Mouse (Mus musculus) brain, adult 2 months (tissue): ENCODE results near the gene Vmn1r1.
A peak's percentile ranks its signal among the peaks of the same experiment; 100 is the strongest.

Experiments used
- DNase-seq: peaks from one replicate; pipeline ENCODE4 v3.0.0; 2011; ENCODE audit warnings: low read depth, low spot score

Gene Vmn1r1

DNA sequence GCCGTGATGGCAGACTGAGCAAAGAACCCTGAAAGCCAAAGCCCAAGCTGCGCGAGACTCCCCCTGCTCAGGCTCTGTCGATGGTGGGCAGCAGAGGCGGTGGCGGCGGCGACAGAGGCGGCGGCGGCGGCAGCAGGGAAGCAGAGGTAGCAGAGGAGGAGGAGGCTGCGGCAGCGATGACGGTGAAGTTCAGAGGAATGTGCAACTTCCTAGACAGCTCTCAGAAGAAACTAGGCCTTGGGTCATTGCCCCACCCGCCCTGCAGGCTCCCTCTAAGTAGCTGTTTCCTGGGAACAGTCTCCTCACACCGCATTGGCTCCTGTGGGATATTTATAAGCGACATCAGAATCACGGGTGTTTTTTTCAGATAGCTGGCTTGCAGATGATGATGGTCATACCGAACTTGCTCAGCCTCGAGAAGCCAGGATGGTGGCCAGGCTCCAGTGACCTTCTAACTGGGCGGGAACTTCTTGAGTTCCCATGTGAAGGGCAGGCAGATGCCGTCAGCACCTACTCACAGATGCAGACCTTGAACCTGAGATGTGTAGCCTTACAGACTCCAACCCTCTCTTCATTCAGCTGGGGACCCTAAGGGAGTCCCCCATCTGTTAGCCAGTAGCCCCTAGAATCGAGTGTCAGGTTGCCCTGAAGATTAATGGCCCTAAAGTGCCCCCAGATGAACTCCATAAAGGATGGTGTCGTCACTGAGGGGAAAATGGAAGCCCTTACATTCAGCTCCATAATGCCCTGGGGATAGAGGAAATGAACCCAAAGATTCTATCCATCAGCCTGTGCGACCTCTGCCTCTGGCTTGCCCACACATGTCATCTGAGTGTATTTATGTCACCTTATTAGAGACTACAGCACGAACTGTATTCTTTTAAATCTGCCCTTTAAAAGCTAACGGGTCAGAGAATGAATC is 26.8 kb downstream of the Vmn1r1 start:
- no peak for DNase-seq

DNA sequence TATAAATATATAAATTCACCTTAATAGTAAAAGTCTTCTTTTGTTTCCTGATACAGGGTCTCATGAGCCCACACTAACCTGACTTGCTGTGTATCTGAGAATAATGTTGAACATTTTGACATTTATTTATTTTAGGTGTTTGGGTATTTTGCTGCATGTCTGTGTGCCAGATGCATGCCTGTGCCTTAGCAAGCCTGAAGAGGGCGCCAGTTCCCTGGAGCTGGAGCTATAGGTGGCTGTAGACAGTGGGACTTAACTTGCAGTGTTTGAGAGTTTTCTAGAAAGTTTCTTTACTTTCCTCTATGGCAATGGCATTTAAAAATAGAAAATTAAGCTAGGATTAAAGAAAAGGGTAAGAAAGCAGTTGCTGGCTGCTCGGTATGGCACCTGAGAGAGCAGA is 33.5 kb downstream of the Vmn1r1 start:
- DNase-seq = peak; percentile 56

DNA sequence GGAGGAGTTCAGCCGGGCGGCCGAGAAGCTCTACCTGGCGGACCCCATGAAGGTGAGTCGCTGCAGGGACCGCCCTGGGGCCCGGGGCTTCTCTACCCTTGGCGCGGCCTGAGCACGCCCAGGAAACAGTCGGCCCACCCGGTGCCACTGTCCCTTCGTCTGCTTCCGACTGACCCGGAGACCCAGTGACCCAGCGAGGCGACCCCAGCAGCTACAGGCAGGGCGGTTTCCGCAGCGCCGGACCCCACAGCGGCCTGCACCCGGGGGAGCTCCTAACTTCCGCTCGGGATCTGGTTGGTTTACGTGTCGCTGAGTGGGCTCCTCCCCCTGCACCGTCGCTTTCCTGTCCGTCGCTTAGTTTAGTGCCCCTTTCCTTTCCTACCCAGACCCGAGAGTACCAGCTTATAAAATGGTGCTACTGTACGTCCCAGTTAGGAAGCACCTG is 39.3 kb downstream of the Vmn1r1 start:
- DNase-seq = peak; percentile 96

DNA sequence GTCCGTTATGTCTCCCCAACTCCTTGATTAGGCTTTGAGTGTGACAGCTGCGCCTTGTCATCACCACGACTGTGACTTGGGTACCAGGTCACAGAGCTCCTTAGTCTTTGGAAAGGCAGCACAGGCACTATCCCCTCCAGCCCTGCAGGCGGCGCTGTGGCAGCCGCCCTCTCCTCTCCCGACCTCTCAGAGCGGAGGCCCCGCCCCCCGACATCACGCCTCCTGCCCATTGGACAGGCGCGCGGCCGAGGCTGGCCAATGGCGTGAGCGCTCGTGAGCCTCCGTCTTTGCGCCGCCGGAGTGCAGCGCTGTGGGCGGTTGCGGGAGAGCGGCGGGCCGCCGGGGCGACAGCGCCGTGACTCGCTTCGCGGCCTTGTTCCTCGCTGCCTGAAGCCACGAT is 39.8 kb downstream of the Vmn1r1 start, which contains the start of gene Srp9:
Gene Srp9, plus strand, starts transcription at position 232 of the 400 bp plus-strand sequence.
- peak; percentile 98 for DNase-seq

DNA sequence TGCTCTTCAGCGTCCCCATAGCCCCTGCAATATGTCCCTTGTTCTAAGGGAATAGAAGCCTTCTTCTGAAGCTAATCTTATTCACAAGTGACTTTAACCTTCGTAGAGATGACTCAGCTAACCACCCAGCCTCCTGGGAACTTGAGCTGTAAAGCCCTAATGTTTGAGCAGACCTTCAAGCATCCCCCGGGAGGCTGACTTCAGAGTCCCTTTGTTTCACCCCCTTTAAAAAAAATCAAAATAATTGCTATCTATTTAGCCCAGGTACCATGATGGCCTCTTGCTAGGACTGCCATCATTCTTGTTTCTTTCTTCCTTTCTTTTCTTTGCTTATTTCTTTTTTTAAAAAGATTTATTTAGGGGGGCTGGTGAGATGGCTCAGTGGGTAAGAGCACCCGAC is 41.9 kb downstream of the Vmn1r1 start:
- no peak for DNase-seq

DNA sequence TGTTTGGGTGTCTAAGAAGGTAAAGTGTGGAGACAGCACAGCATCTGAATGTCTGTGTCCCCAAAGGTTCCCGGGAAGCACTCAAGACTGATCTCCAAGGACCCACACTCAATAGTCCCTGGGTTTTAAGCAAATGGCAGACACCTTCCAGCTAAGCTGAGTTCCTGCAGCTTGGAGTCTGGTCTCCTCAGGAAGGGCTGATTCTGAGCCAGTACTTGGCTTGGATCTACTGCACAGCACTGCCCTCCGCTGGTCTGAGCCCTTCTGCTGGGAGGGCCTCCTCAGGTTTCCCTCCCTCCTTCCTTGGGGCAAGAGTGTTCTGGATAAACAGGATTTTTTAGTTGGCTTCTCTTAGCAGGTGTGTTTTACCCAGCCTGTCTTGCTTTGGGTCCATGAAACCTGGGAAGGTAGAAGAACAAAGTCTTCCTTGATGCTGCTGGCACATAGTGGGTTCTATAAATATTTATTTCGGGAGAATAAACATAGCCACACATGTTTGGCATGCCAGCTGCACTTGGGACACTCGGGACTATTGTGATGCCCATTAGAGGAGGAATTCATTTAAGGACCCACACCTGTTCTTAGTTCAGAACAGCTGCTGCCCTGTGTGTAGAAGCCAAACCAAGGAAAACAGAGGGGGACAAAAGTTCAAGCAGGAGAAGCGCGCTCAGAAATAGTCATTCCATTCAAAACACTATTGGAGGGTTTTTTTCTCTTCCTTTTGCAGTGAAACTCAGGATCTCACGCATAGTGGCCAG is 48.5 kb downstream of the Vmn1r1 start:
- DNase-seq = peak; percentile 76

DNA sequence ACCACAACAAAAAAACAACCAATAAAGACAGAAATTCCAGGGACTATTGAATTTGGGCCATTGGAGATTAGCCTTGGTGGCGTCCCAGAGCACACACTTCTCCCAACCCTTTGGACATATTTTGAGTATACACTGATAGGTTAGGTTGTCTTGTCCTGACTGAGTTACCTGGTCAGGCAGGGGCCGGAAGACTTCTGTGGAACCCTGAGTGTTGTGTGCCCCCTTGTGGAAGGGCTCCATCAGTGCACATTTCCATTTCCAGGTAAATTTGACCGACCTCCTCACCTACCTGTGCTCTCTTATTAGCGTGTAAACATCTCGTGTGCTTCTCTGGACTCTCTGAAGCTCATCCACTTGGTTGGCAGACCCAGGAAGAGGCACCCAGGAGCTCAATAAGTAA is 49.1 kb downstream of the Vmn1r1 start:
- DNase-seq = peak; percentile 72

DNA sequence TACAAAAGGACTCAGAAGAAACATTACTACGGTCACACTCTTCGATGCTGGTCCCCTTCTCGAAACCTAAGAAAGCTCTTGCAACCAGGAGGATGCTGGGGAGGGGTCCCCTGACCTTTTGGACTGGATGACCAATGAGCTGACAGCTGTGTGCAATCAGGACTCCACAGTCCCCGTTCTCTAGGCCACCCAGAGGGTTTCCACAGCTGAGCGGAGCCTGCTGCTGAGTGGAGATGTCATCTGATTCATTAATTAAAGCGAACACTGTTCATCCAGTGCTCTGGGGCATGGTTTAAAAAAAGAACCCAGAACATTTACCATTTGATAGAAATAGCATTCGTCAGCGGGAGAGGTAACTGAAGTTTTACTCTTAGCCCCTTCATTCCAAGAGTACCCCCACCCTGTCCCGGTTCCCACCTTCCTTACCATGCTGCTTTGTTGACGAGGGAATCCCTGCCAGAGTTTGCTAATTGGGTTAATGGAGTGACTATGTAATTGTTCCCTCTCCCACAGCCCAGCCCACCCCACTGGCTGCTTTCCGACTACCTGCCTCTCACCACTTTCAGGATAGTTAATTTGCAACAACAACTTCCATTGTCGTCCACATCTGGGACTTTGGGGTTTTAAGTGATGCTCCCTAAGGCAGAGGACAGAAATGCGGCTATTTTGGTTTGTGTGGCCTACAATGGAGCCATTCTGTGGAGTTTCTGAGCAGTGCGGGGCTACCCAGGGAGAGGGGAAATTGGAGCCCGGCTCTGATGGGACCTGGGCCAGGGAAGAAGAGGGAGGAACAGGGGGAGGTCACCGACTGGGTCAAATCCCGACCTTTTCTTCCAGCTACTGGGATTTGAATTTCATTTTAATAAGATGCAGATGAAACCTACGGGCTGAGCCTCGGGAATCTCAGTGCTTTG is 50.4 kb downstream of the Vmn1r1 start:
- peak; percentile 37 for DNase-seq

DNA sequence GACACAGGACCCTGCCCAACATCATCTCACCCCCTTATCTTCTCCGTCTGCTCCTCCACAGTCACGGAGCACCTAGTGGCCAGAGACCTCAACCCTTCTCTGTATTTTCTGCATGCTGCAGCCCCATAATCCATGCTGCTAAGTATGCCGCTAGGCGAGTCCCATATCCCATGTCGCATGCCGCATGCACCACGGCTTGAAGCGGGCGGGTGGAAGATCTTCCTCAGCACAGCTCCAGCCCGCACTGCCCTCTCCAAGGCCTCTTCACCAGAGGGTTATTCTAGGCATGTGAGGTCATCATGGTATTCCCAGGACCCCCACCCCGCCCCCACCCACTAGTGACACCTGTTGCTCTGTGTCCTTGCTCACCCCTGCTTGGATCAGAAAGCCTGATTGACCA is 51.2 kb downstream of the Vmn1r1 start:
- no peak for DNase-seq

DNA sequence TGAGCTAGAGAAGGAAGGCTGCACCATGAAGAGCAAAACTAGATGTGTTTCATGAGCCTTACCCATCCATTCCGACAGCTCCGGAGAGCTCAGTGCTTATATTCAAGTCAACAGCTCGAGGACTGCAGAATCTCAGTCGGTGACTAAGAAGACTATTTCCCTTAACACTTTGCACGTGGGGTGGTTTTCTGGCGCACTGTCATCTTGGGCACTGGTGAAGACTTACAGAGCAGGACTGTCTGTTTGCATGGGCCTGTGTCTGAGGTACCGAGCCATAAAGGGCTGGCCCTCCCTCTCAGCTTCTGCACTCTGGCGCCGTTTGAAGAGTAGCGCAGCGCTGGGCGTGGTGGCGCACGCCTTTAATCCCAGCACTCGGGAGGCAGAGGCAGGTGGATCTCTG is 51.9 kb downstream of the Vmn1r1 start:
- no peak for DNase-seq

DNA sequence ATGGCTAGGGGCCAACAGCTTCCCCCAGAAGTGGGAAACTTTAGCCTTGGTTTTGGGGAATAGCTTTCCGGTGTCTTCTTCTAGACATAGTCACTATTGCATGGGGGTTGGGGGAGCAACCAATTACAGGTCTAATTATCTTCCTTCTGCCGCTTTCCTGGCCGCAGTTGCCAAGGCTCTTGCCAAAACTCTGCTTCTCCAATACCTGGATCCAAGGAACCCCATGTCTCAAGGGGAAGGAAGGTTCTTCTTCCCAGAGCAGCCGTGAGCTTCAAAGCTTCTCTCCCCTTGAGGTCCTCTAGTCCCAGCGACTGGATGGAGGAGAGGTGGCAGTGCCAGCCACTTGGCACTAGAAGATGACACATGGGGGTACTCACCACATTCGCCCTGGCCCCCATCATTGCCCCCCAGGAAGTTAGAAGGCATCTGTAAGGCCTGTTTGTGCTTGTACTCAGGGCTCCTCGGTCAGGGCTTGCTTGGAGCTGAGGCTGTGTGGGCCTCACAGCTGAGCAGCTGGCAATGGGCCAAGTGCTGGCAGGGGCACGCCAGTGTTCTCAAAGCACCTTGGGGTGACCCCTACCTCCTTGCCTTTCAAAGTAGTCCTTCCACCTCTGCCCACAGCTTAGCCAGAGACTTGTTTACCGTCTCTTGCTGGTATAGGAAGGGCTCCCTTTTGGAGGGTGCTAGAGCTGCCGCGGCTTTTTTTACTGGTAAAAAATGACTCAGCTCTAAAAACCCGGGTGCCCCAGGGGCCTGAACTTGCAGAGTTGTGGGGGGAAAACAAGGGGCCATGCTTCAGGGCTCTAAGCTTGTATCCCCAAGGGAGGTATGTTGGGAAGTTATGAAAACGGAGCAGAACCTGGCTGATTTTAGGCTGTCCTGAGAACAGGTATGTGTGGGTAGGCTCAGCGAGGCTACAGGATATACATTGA is 52.6 kb downstream of the Vmn1r1 start:
- peak; percentile 42 for DNase-seq

DNA sequence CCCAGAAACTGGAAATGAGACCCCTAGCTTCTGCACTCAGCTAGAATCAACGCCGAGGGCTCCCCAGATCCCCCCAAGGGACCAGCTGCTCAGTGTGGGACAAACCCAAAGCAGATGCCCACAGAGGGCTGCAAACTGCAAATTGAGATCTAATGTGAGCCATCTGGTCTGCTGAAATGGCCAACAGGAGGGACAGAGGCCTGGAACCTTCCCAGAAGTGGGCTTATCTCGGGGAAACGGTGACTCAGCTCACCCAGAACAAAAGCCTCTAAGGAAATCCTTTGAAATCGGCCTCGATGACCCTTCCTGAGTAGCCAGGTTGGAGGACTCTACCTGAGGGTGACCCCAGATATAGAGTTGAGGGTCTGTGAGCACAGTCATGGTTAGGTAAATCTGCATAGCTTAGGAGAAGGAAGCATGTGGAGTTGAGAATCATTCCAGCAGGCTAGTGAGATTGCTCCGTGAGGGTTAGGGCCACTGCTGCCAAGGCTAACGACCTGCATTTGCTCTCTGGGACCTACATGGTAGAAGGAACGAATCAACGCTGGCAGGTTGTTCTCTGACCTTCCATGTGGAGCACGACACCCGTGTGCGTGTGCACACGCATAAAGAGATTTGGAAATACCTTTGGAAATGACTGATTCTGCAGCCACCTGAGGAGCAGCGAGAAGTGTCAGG is 53.4 kb downstream of the Vmn1r1 start:
- DNase-seq = peak; percentile 71

DNA sequence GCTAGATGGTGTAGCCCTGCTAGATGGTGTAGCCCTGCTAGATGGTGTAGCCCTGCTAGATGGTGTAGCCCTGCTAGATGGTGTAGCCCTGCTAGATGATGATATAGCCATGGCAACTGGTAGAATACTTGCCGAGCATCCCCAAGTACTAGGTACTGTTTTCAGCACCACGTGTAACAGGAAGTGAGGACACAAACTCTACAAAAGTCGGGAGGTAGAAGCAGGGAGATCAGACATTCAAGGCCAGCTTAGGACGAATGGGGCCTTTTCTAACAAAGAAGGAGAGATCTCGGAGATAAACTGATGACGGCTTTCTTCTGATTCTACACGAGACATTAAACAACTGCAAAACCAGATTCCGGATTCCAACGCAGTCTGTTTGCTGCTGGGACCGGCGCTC is 54.1 kb downstream of the Vmn1r1 start:
- DNase-seq = no peak

DNA sequence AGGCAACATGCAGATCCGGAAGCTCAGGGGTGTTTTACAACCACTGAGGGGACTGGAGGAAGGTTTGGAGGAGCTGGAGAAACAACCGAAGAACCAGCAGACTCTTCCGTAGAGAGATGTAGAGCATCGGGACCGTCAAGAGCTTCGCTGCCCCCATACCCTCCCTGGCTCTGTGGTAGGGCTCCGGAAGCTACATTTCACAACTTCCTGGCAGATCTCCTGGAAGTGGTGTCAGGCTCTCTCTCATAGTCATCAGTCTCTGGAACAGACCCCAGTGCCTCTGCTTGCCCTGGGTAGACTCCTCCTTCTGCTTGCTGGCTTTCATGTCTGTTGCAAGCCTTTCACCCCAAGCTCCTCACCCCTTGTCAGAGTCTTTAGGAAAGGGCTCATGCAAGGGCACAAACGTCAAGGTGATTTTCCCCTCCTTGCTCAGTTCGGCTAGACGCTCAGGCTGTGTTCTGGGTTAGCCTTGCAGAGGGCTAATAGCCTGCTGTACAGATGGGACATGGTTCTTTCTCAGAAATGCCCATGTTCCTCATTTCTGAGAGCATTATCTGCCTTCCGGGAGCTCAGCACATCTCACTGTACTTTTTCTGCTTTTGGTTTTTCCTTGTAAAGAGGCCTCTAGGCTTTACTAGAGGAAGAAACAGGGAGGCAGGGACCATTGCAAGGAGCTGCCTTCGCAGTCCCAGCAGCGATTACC is 55.7 kb downstream of the Vmn1r1 start:
- no peak for DNase-seq

DNA sequence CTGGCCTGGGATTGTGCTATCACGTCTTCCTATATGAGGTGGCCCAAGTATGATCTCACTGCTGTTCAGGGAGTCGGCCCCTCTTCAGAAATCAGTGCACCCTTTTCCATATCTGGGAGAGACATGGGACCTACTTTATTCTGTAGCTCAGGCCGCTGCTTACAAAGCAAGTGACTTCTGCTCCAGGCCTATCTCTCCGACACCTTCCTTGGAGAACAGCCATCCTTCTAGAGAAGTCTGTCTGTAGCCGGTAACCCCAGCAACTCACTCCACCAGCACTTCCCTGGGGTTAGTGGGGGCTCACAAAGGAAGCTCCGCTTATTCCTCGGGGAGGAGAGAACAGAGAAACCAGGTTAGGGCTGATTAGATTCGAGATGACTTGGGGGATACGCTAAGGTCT is 57.0 kb downstream of the Vmn1r1 start:
- DNase-seq = no peak

DNA sequence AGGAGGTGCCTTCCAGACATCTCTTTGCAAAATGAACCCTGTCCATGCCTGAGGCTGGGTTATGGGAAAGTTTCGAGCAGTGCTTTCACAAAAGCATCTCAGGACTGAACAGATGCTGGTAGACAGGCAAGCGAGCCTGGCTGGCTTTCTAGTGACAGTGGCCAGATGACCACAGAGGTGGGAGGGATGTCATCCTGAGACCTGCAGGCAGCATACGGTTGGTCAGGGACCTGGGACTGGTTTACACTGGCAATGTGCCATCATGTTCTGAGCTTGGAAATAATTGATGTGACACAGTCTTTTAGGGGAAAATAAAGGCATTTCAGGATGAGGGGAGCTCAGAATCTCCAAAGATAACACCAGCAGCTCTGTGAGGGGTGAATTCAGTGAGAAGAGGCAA is 59.3 kb downstream of the Vmn1r1 start:
- DNase-seq = no peak
